Mouse (Mus musculus) megakaryocyte, adult 5-6 weeks (primary cell): ENCODE data around the gene Rpl9-ps1. TPM values are rescaled to one million over a fixed set of nuclear protein-coding genes. Genes with fewer than 3 reads are reported as not detected.

Experiments
- ATAC-seq: 2 replicates; pipeline ENCODE4 v1.8.0; 2016; ENCODE audit warnings: mild to moderate bottlenecking, inconsistent platforms; ENCODE audit not compliant: poor library complexity, severe bottlenecking
- total RNA-seq, 2 experiments: library from RNA; stranded (forward) in 1 of 2; stranded (reverse) in 1 of 2; fragments of 153-499, 151-499 nt in 1 of 2; fragments of 221-1000, 200-1000 nt in 1 of 2; gene quantifications; 2 replicates each; pipeline versions ENCODE4 v1.2.3 to v1.2.4; 2015 to 2017

Rpl9-ps1 gene
- total RNA-seq, 2 experiments from 2014 or later = 1.0 TPM; not detected in 1

DNA sequence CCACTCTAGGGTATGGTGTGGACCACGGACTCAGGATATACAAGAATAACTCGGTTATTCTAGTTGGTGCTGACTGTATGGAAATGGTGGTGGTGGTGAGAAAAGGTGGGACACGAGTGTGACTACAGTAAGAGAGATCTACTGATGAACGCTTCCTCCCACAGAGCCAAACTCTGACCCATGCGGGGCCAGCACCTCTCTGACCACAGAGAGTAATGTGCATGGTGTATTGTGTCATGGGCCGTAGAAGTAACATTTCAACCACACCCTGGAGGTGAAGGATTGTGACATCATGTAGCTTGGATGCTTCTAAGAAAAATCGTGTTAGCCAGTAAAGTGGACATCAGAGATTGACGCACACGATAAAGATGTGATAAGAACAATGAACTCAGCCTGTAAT lies 16.6 kb downstream of the Rpl9-ps1 start:
- ATAC-seq = peak; percentile 89

- no peak for ATAC-seq
These were observed 21.8 kb downstream of the Rpl9-ps1 start for GRCm38 (mm10) chr11:83623586-83623985.

- ATAC-seq = peak; percentile 63
These were observed 26.4 kb downstream of the Rpl9-ps1 start for GRCm38 (mm10) chr11:83619037-83619436.

- peak; percentile 73 for ATAC-seq
These were observed 27.2 kb downstream of the Rpl9-ps1 start for GRCm38 (mm10) chr11:83618238-83618637.

DNA sequence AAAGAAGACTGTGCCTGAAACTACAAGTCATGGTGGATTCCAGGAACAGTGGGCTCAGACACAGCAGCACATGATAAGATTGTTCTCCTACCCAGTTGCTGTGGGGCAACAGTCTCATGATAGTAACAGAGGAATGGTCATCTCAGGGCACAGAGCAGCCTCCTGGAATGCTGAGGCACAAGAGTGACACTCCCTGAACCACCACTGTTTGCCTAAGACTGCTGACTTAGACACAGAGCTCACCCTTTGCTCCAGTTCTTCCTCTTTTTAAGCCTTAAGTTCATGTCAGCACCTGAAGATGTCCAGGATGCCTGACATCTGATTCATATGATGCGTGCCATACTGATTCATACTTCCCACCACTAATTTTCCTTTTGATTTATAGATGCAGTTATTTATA lies 28.8 kb downstream of the Rpl9-ps1 start:
- ATAC-seq = peak; percentile 77

GRCm38 (mm10) chr11:83610900-83611299 lies 34.5 kb downstream of the Rpl9-ps1 start:
- peak; percentile 66 for ATAC-seq

GRCm38 (mm10) chr11:83606396-83606795 lies 39.0 kb downstream of the Rpl9-ps1 start:
- ATAC-seq = no peak

GRCm38 (mm10) chr11:83605535-83605934 lies 39.9 kb downstream of the Rpl9-ps1 start:
- peak; percentile 79 for ATAC-seq

DNA sequence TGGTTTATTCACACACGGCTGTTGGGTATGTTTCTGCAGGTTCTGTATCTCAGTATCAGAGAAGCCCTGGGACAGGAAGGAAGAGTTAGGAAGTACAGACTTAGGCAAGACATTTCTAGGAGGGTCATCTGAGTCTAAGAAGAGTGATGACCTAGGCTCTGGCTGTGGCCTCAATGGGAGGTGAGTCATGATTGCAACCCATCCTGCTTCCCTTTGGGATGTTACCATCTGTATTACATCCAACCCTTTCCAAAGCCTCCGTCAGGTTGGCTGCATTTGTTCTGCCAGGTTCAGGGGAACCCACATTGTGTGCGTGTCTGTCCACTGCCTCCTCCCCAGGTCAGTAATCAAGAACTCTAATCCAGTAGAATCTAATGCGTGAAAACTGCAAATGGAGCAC lies 40.7 kb downstream of the Rpl9-ps1 start:
- peak; percentile 64 for ATAC-seq

- no peak for ATAC-seq
These were observed 42.0 kb downstream of the Rpl9-ps1 start for GRCm38 (mm10) chr11:83603399-83603798.

DNA sequence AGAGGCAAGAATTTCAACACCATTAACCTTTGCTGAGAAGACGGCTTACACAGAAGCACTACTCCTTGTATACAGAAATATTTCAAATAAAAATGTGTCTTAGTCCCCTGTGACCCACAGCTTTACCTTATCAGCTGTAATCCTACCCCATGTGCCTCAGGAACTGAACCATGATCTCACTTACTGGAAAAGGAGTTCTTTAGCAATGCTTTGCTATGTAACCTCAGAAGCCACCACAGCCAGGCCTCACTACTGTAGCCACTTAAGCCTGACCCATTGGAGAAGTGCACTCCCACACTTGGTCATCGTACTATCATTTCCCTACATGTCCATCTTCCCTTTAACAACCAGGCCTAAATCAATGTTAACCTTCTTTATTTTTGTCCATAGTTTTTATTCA lies 44.8 kb downstream of the Rpl9-ps1 start:
- ATAC-seq = peak; percentile 19

- ATAC-seq = no peak
These were observed 46.4 kb downstream of the Rpl9-ps1 start for GRCm38 (mm10) chr11:83598991-83599390.

GRCm38 (mm10) chr11:83598207-83598837 lies 47.1 kb downstream of the Rpl9-ps1 start:
- ATAC-seq = no peak

- ATAC-seq = no peak
These were observed 47.6 kb downstream of the Rpl9-ps1 start for GRCm38 (mm10) chr11:83597796-83598195.

DNA sequence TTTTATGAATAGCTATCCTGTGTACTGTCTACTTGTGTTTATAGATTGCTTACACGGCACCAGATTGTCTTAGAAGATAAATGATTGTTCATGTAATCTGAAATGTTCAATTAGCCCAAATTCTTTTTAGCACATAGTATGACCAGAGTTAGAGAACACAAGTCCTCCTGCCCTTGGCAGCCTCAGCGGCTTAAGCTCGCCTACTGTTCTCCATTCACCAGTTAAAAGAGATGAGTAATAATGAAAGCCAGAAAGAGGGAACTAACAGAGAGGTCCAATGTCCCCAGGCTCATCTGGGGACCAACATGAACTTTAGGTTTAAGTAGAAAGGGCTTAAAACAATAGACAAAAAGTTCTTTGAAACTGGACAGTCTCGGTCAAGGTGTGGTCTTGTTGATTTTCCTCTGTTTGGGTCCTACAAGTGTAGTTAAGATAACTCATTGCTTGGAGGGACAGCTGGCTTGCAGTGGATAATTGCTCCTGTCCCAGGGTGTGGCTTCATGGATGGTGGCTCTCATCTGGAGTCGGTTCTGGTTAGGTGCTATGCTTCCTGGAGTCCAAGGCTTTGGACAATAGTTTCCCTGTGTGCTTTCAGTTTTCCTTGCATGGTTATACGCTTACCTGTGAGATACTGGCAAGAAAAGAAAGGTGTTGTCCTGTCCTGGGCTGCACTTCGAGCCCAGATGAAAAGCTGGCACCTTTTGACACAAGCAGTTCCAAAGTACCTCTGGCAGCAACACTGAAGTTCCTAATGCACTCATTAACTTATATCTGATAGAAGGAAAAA lies 49.6 kb downstream of the Rpl9-ps1 start:
- peak; percentile 61 for ATAC-seq

Other genes with a start within 250 kb of the Rpl9-ps1 start
- gene Rasl10b, start 236.5 kb downstream of the Rpl9-ps1 start, total RNA-seq (2015) = not detected in 2 replicates
- not detected in 2 replicates for gene Rasl10b, start 236.5 kb downstream of the Rpl9-ps1 start, total RNA-seq (2017)
- gene Gas2l2, start 216.2 kb downstream of the Rpl9-ps1 start, total RNA-seq (2015) = not detected in 2 replicates
- not detected in 2 replicates for gene Gas2l2, start 216.2 kb downstream of the Rpl9-ps1 start, total RNA-seq (2017)
- 19.7 and 21.4 TPM in 2 replicates for gene 1700020L24Rik, start 207.9 kb downstream of the Rpl9-ps1 start, total RNA-seq (2015)
- 44.8 and 55.4 TPM in 2 replicates for gene 1700020L24Rik, start 207.9 kb downstream of the Rpl9-ps1 start, total RNA-seq (2017)
- 6.2 and 8.9 TPM in 2 replicates for gene Mmp28, start 182.6 kb downstream of the Rpl9-ps1 start, total RNA-seq (2015)
- 3.0 and 4.1 TPM in 2 replicates for gene Mmp28, start 182.6 kb downstream of the Rpl9-ps1 start, total RNA-seq (2017)
- gene Taf15, start 172.5 kb downstream of the Rpl9-ps1 start, total RNA-seq (2015) = 44.8 and 54.0 TPM in 2 replicates
- 37.4 and 39.2 TPM in 2 replicates for gene Taf15, start 172.5 kb downstream of the Rpl9-ps1 start, total RNA-seq (2017)
- not detected in 2 replicates for gene Heatr9, start 123.4 kb downstream of the Rpl9-ps1 start, total RNA-seq (2015)
- gene Heatr9, start 123.4 kb downstream of the Rpl9-ps1 start, total RNA-seq (2017) = not detected in 2 replicates
- 32.1 and 70.7 TPM in 2 replicates for gene Ccl5, start 115.1 kb downstream of the Rpl9-ps1 start, total RNA-seq (2015)
- gene Ccl5, start 115.1 kb downstream of the Rpl9-ps1 start, total RNA-seq (2017) = 7.2 and 11.1 TPM in 2 replicates
- gene Ccl9, start 67.0 kb downstream of the Rpl9-ps1 start, total RNA-seq (2015) = 447 and 459 TPM in 2 replicates
- 282 and 303 TPM in 2 replicates for gene Ccl9, start 67.0 kb downstream of the Rpl9-ps1 start, total RNA-seq (2017)
- 916 and 950 TPM in 2 replicates for gene Ccl6, start 52.5 kb downstream of the Rpl9-ps1 start, total RNA-seq (2015)
- gene Ccl6, start 52.5 kb downstream of the Rpl9-ps1 start, total RNA-seq (2017) = 592 and 639 TPM in 2 replicates
- 299 and 403 TPM in 2 replicates for gene Ccl3, start 3.7 kb upstream of the Rpl9-ps1 start, total RNA-seq (2015)
- 184 and 222 TPM in 2 replicates for gene Ccl3, start 3.7 kb upstream of the Rpl9-ps1 start, total RNA-seq (2017)
- gene Ccl4, start 17.0 kb upstream of the Rpl9-ps1 start, total RNA-seq (2015) = 36.0 and 59.5 TPM in 2 replicates
- 36.2 and 51.5 TPM in 2 replicates for gene Ccl4, start 17.0 kb upstream of the Rpl9-ps1 start, total RNA-seq (2017)
- 379 and 412 TPM in 2 replicates for gene Wfdc17, start 58.4 kb upstream of the Rpl9-ps1 start, total RNA-seq (2015)
- 127 and 155 TPM in 2 replicates for gene Wfdc17, start 58.4 kb upstream of the Rpl9-ps1 start, total RNA-seq (2017)
- 1.4 and 6.2 TPM in 2 replicates for gene Wfdc18, start 63.4 kb upstream of the Rpl9-ps1 start, total RNA-seq (2015)
- 1.3 and 3.9 TPM in 2 replicates for gene Wfdc18, start 63.4 kb upstream of the Rpl9-ps1 start, total RNA-seq (2017)
- gene Wfdc21, start 101.3 kb upstream of the Rpl9-ps1 start, total RNA-seq (2015) = 528 and 641 TPM in 2 replicates
- gene Wfdc21, start 101.3 kb upstream of the Rpl9-ps1 start, total RNA-seq (2017) = 492 and 635 TPM in 2 replicates
- 13.0 and 17.0 TPM in 2 replicates for gene Heatr6, start 108.1 kb upstream of the Rpl9-ps1 start, total RNA-seq (2015)
- gene Heatr6, start 108.1 kb upstream of the Rpl9-ps1 start, total RNA-seq (2017) = 13.2 and 19.8 TPM in 2 replicates
- not detected in 2 replicates for gene Hnf1b, start 204.4 kb upstream of the Rpl9-ps1 start, total RNA-seq (2015)
- not detected in 2 replicates for gene Hnf1b, start 204.4 kb upstream of the Rpl9-ps1 start, total RNA-seq (2017)